Mouse (Mus musculus): ENCODE measurements around the gene Vmn1r18. TPM values are rescaled to one million over a fixed set of nuclear protein-coding genes. Genes with fewer than 3 reads are reported as not detected.
"Not testable (repeated sequence)": the region's sequence is repeated elsewhere in the genome, so short reads cannot be mapped to it uniquely, and the experiment has no call there.

Gene Vmn1r18
- 0.02 TPM in 1 of 2 replicates, not detected in the other for total RNA-seq (2015)
- total RNA-seq (2017): not detected in 2 replicates

GRCm38 (mm10) chr6:57395683-57396082, at the start of gene Vmn1r18:
TSS of gene Vmn1r18 (minus strand) at chr6:57395783.
- ATAC-seq (ENCODE audit: poor library complexity, severe bottlenecking): no peak

- ATAC-seq (ENCODE audit: poor library complexity, severe bottlenecking): no peak
Observed at GRCm38 (mm10) chr6:57431196-57431595, 35.6 kb upstream of the Vmn1r18 start.

DNA sequence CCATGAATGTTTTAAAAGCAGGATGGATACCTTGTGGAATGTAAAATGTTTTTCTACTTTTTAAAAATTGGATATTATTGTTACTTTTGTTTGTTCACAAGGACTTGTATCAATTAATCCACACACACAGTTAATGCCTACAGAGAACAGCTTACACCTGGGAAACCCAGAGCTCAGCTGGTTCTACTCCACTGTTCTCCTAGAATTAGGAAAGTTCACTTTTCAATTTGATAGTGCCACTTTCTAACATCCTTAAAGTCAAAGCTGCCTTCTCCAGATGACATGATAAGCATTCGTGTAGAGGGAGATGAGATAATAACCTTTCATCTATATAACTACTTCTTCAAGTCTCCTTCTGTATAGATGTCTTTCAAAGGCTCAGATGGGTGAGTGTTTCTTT, 33.0 kb upstream of the Vmn1r18 start, which contains the start of gene Vmn1r20:
Gene Vmn1r20, plus strand, starts transcription at position 301 of the 400 bp plus-strand sequence.
- no peak for ATAC-seq (ENCODE audit: poor library complexity, severe bottlenecking)

GRCm38 (mm10) chr6:57403480-57403879, 7.9 kb upstream of the Vmn1r18 start, which contains the start of gene Vmn1r19:
TSS of gene Vmn1r19 (plus strand) at chr6:57403780.
- ATAC-seq (ENCODE audit: poor library complexity, severe bottlenecking): not testable (repeated sequence)

GRCm38 (mm10) chr6:57367496-57367895, 28.1 kb downstream of the Vmn1r18 start:
- ATAC-seq (ENCODE audit: poor library complexity, severe bottlenecking): no peak

GRCm38 (mm10) chr6:57365866-57366265, 29.7 kb downstream of the Vmn1r18 start:
- ATAC-seq (ENCODE audit: poor library complexity, severe bottlenecking): not testable (repeated sequence)

DNA sequence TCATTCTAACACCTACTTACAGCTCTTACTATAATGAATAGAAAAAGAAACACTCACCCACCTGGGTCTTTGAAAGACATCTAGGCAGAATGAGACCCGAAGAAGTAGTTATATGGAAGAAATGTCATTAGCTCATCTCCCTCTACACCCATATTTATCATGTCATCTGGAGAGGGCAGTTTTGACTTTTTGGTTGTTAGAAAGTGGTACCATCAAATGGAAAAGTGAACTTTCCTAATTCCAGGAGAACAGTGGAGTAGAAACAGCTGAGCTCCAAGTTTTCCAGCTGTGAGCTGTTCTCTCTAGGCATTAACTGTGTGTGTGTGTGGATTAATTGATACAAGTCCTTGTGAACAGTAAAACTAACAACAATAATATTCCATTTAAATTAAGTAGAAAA, 32.0 kb downstream of the Vmn1r18 start, which contains the start of gene Vmn1r17:
Gene Vmn1r17, minus strand, starts transcription at position 101 of the 400 bp plus-strand sequence.
- no peak for ATAC-seq (ENCODE audit: poor library complexity, severe bottlenecking)

GRCm38 (mm10) chr6:57356864-57357263, 38.7 kb downstream of the Vmn1r18 start:
- no peak for ATAC-seq (ENCODE audit: poor library complexity, severe bottlenecking)

DNA sequence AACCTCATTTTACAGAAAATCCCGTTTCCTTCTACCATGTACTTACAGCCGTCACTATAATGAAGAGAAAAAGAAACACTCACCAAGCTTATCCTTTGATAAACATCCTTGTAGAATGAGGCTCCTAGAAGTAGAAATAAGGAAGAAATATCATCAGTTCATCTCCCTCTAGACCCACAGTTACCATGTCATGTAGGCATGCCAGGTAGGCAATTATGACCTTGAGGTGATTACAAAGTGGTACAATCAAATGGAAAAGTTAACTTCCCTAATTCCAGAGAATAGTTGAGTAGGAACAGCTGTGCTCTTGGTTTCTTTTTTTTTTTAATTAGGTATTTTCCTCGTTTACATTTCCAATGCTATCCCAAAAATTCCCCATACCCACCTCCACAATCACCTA, 66.2 kb downstream of the Vmn1r18 start, which contains the start of gene Vmn1r16:
Gene Vmn1r16, minus strand, starts transcription at position 101 of the 400 bp plus-strand sequence.
- ATAC-seq (ENCODE audit: poor library complexity, severe bottlenecking): no peak

Other genes starting within 250 kb of the Vmn1r18 start
- gene Vmn1r12, start 238.9 kb downstream of the Vmn1r18 start, total RNA-seq (2015): not detected in 2 replicates
- gene Vmn1r12, start 238.9 kb downstream of the Vmn1r18 start, total RNA-seq (2017): not detected in 2 replicates
- gene Vmn1r13, start 192.5 kb downstream of the Vmn1r18 start, total RNA-seq (2015): not detected in 2 replicates
- gene Vmn1r13, start 192.5 kb downstream of the Vmn1r18 start, total RNA-seq (2017): not detected in 2 replicates
- gene Vmn1r14, start 164.1 kb downstream of the Vmn1r18 start, total RNA-seq (2015): not detected in 2 replicates
- gene Vmn1r14, start 164.1 kb downstream of the Vmn1r18 start, total RNA-seq (2017): not detected in 2 replicates
- not detected in 2 replicates for gene Vmn1r15, start 137.8 kb downstream of the Vmn1r18 start, total RNA-seq (2015)
- gene Vmn1r15, start 137.8 kb downstream of the Vmn1r18 start, total RNA-seq (2017): not detected in 2 replicates
- not detected in 2 replicates for gene Vmn1r16, start 66.3 kb downstream of the Vmn1r18 start, total RNA-seq (2015)
- gene Vmn1r16, start 66.3 kb downstream of the Vmn1r18 start, total RNA-seq (2017): not detected in 2 replicates
- gene Vmn1r17, start 32.1 kb downstream of the Vmn1r18 start, total RNA-seq (2015): not detected in 2 replicates
- gene Vmn1r17, start 32.1 kb downstream of the Vmn1r18 start, total RNA-seq (2017): not detected in 2 replicates
- not detected in 2 replicates for gene Vmn1r19, start 8.0 kb upstream of the Vmn1r18 start, total RNA-seq (2015)
- not detected in 2 replicates for gene Vmn1r19, start 8.0 kb upstream of the Vmn1r18 start, total RNA-seq (2017)
- gene Vmn1r20, start 33.1 kb upstream of the Vmn1r18 start, total RNA-seq (2015): not detected in 2 replicates
- gene Vmn1r20, start 33.1 kb upstream of the Vmn1r18 start, total RNA-seq (2017): not detected in 2 replicates
- 6.7 and 8.1 TPM in 2 replicates for gene Ppm1k, start 139.7 kb upstream of the Vmn1r18 start, total RNA-seq (2015)
- 10.5 and 11.2 TPM in 2 replicates for gene Ppm1k, start 139.7 kb upstream of the Vmn1r18 start, total RNA-seq (2017)
- 18.0 and 26.5 TPM in 2 replicates for gene Herc6, start 185.2 kb upstream of the Vmn1r18 start, total RNA-seq (2015)
- 14.1 and 15.3 TPM in 2 replicates for gene Herc6, start 185.2 kb upstream of the Vmn1r18 start, total RNA-seq (2017)

All from megakaryocyte, adult 5-6 weeks (primary cell).